Mouse (Mus musculus) ES-E14 (cell line): ENCODE measurements around the gene Mark1. TPM values are rescaled to one million over a fixed set of nuclear protein-coding genes. Genes with fewer than 3 reads are reported as not detected.

Experiments used
- DNase-seq: peaks from one replicate; pipeline ENCODE4 v3.0.0-alpha.2; 2013; ENCODE audit warnings: low read depth, low spot score
- H3K27ac ChIP-seq: 2 replicates; pipeline ENCODE4 v1.5.1; 2012; ENCODE audit warnings: low read depth, mild to moderate bottlenecking, low read length, moderate library complexity, mixed read lengths; ENCODE audit not compliant: poor library complexity, insufficient read depth, severe bottlenecking
- H3K36me3 ChIP-seq: 2 replicates; pipeline ENCODE4 v1.6.1; 2012; ENCODE audit warnings: mild to moderate bottlenecking, low read length, moderate library complexity, mixed read lengths; ENCODE audit not compliant: control insufficient read depth, poor library complexity, insufficient read depth, severe bottlenecking
- H3K4me1 ChIP-seq, 2 experiments: fragments of 150-350 bp in 1 of 2; sonication (generic) in 1 of 2; 2 replicates each; pipeline ENCODE4 v1.6.1; 2012; ENCODE audit warnings: low read length in 2 of 2, mild to moderate bottlenecking in 1 of 2, mixed read lengths in 1 of 2; ENCODE audit not compliant: control insufficient read depth in 2 of 2, insufficient read depth in 2 of 2, poor library complexity in 1 of 2
- H3K4me3 ChIP-seq, 2 experiments: fragments of 150-350 bp in 1 of 2; sonication (generic) in 1 of 2; 2 replicates each; pipeline ENCODE4 v1.5.1; 2012; ENCODE audit warnings: low read length in 2 of 2, low read depth in 1 of 2, mild to moderate bottlenecking in 1 of 2, mixed read lengths in 1 of 2; ENCODE audit not compliant: insufficient read depth in 1 of 2, poor library complexity in 1 of 2, severe bottlenecking in 1 of 2
- H3K9ac ChIP-seq: 2 replicates; pipeline ENCODE4 v1.6.1; 2012; ENCODE audit warnings: low read depth, mild to moderate bottlenecking, low read length, mixed read lengths; ENCODE audit not compliant: poor library complexity, insufficient read depth, severe bottlenecking
- H3K9me3 ChIP-seq: fragments of 150-350 bp; sonication (generic); 2 replicates; pipeline ENCODE4 v1.6.1; 2012; ENCODE audit warnings: low read depth, mild to moderate bottlenecking, low read length; ENCODE audit not compliant: control insufficient read depth, insufficient read depth
- CHD2 ChIP-seq: IDR thresholded peaks from 2 replicates; pipeline ENCODE4 v1.6.1; 2014; ENCODE audit warnings: mild to moderate bottlenecking, low read depth, low read length, inconsistent platforms
- HCFC1 ChIP-seq: IDR thresholded peaks from 2 replicates; pipeline ENCODE4 v1.6.1; 2012; ENCODE audit warnings: low read length, inconsistent platforms, borderline replicate concordance; ENCODE audit not compliant: insufficient read depth
- MAFK ChIP-seq: IDR thresholded peaks from 2 replicates; pipeline ENCODE4 v1.6.1; 2014; ENCODE audit warnings: mild to moderate bottlenecking, low read depth, low read length, inconsistent platforms; ENCODE audit not compliant: insufficient read depth
- ZC3H11A ChIP-seq: IDR thresholded peaks from 2 replicates; pipeline ENCODE4 v1.6.1; 2012; ENCODE audit warnings: low read depth, mild to moderate bottlenecking, inconsistent platforms, low read length, borderline replicate concordance
- ZNF384 ChIP-seq: IDR thresholded peaks from 2 replicates; pipeline ENCODE4 v1.6.1; 2012; ENCODE audit warnings: low read depth, low read length, inconsistent platforms
- in situ Hi-C, 2 experiments: fragments of 600-800 bp; cut with MboI; formaldehyde crosslinking; loops; one replicate each; pipeline ENCODE4 v1.15.1; 2025; ENCODE audit warnings: low sequenced_read_pairs in 2 of 2, inconsistent platforms in 1 of 2; ENCODE audit not compliant: unreplicated experiment in 2 of 2
- total RNA-seq: library from RNA; depleted of rRNA; stranded (reverse); fragments of 300-350 nt; gene quantifications from 2 replicates; pipeline ENCODE4 v1.2.3, GENCODE M21; 2012

The Mark1 gene
- total RNA-seq, 1 experiment = 3.6 TPM

DNA sequence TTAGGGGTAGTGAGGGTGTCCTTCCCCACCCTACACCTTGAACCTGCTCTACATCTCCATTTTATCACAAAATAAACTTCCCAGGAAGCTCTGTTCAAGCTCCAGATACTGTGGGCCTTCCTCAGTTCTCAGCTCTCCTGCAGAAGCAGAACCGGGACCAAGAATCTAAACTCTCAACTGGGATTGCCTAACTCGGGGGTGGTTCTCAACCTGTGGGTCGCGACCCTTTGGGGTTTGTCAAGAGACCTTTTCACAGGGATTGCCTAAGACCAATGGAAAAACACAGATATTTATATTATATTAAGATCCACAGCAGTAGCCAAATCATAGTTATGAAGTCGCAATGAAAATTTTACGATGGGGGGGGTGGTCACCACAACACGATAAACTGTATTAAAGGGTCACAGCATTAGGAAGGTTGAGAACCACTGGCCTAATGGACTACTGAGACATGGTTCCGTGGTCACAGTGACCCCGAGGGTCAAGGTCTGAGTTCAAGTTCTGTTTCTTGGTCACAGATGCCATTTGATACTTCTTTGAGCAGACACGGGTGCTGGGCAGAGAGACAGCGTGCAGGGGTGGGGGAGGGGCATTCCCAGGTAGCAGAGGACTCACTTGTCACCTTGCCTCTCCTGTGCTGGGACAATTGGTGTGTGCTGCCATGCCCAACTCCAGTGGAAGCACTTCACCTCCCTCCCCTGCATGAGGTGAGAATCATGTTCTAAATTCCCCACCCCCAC, 128.6 kb downstream of the Mark1 start:
- H3K27ac ChIP-seq = no peak overlapping the region
- peak overlapping the region in 1 of 2 experiments; percentile 3; a peak in 1 of 4 replicates for H3K4me3 ChIP-seq
- H3K9me3 ChIP-seq = no peaks in the 10 kb centered on the region
- peaks cover 0 to 4% of the 10 kb centered on the region in 2 experiments; a peak in 1 of 4 replicates for H3K4me1 ChIP-seq
- in situ Hi-C loops = no loop called here
- no peak for DNase-seq
- no peak overlapping the region for H3K9ac ChIP-seq
- no peaks in the 10 kb centered on the region for H3K36me3 ChIP-seq
- TF ChIP-seq MAFK (no peak), CHD2 (peak; percentile 90), ZNF384 (no peak), HCFC1 (no peak), ZC3H11A (no peak)

- no peaks in the 10 kb centered on the region for H3K36me3 ChIP-seq
- no peak overlapping the region for H3K27ac ChIP-seq
- H3K4me1 ChIP-seq = peaks cover 0 to 4% of the 10 kb centered on the region in 2 experiments; a peak in 1 of 4 replicates
- H3K9ac ChIP-seq = no peak overlapping the region
- no peak for DNase-seq
- no peak for TF ChIP-seq ZNF384
- no peak for TF ChIP-seq CHD2
- TF ChIP-seq MAFK = no peak
- no peak for TF ChIP-seq HCFC1
- no peak for TF ChIP-seq ZC3H11A
- in situ Hi-C loops = no loop called here
- 0 out of 4 replicates have a peak overlapping the region, but pooled peaks of 1 of the 2 experiments have one; percentile 3 for H3K4me3 ChIP-seq
- no peaks in the 10 kb centered on the region for H3K9me3 ChIP-seq
These were observed 129.3 kb downstream of the Mark1 start for GRCm38 (mm10) chr1:184869939-184870565.

DNA sequence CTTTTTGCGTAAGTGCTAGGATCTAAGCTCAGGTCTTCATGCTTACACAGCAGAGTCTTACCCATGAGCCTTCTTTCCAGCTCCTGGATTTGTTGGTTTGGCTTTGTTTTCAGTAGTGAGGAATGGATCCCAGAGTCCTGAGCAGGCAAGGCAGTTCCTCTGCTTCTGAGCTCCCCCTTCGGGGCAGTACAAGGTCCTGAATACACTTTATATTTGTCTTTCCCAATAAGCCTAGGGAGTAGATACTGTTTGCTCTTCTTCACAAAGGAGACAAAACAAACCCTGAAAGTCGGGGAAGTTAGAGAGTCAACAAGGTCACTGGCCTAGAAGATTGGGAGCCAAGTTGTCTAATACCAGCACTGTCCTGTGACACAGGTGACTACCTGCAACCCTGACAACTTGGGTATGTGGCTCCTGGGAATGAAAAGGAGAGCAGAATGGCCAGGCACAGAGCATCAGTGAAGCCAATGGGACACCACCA, 131.7 kb downstream of the Mark1 start:
- no peaks in the 10 kb centered on the region for H3K4me1 ChIP-seq
- H3K9me3 ChIP-seq = no peaks in the 10 kb centered on the region
- no peak overlapping the region for H3K4me3 ChIP-seq
- no peak overlapping the region for H3K27ac ChIP-seq
- no peak overlapping the region for H3K9ac ChIP-seq
- H3K36me3 ChIP-seq = no peaks in the 10 kb centered on the region
- DNase-seq = no peak
- no peak for TF ChIP-seq ZNF384
- TF ChIP-seq ZC3H11A = no peak
- in situ Hi-C loops = no loop called here

DNA sequence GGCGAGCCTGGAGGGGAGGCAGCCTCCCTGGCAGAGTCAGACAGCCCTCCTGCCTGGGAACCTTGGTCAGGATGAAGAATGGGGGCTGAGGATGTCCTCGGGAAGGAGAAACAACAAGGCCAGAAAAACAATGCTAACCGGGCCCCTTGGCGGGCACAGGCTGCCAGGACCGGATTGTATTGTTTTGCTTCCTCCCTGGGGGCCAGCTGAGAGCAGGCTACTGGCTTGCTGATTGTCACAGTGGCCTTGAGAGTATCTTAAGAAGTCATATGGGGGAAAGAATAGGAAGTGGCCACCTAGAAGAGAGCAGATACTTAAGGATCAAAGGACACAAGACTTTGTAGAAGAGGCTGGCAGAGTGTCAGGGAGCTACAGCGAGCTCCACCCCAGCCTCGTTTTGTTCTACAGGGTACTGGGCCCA, 135.0 kb downstream of the Mark1 start:
- DNase-seq = no peak
- Histone ChIP-seq H3K4me1 (no peaks in the 10 kb centered on the region), H3K36me3 (no peaks in the 10 kb centered on the region), H3K9me3 (no peaks in the 10 kb centered on the region), H3K27ac (no peak overlapping the region), H3K4me3 (no peak overlapping the region), H3K9ac (no peak overlapping the region)
- TF ChIP-seq ZC3H11A = no peak
- TF ChIP-seq CHD2 = no peak
- no peak for TF ChIP-seq MAFK
- TF ChIP-seq ZNF384 = no peak
- TF ChIP-seq HCFC1 = no peak
- in situ Hi-C loops = no loop called here
